Mouse (Mus musculus): ENCODE measurements at regions not wholly inside any gene's neighbourhood (a gene's known extent, or its start where the extent isn't known, plus 50 kb on each side); places are given as distances from the start of the nearest gene placed in this dataset.

GRCm38 (mm10) chr7:129772540-129773331 is 181.1 kb downstream of the Wdr11 start:
- DNase-seq: no peak

- DNase-seq: peak; percentile 75
Observed at GRCm38 (mm10) chr7:129774261-129774861, 182.7 kb downstream of the Wdr11 start.

- DNase-seq: no peak
Observed at GRCm38 (mm10) chr7:129775189-129775588, 183.5 kb downstream of the Wdr11 start.

- no peak for DNase-seq
Observed at GRCm38 (mm10) chr7:129778842-129779421, 187.3 kb downstream of the Wdr11 start.

GRCm38 (mm10) chr7:129779939-129780338 is 188.3 kb downstream of the Wdr11 start:
- DNase-seq: no peak

GRCm38 (mm10) chr7:129781756-129782155 is 190.1 kb downstream of the Wdr11 start:
- no peak for DNase-seq

GRCm38 (mm10) chr7:129784966-129785365 is 193.3 kb downstream of the Wdr11 start:
- peak; percentile 75 for DNase-seq

GRCm38 (mm10) chr7:129787011-129787410 is 195.3 kb downstream of the Wdr11 start:
- no peak for DNase-seq

GRCm38 (mm10) chr7:129787736-129788135 is 196.1 kb downstream of the Wdr11 start:
- no peak for DNase-seq

- no peak for DNase-seq
Observed at GRCm38 (mm10) chr7:129789461-129789860, 197.8 kb downstream of the Wdr11 start.

GRCm38 (mm10) chr7:129790590-129791449 is 199.2 kb downstream of the Wdr11 start:
- no peak for DNase-seq

GRCm38 (mm10) chr7:129791450-129791820 is 199.8 kb downstream of the Wdr11 start:
- no peak for DNase-seq

- no peak for DNase-seq
Observed at GRCm38 (mm10) chr7:129793733-129794132, 202.1 kb downstream of the Wdr11 start.

GRCm38 (mm10) chr7:129794276-129794675 is 202.6 kb downstream of the Wdr11 start:
- no peak for DNase-seq

- no peak for DNase-seq
Observed at GRCm38 (mm10) chr7:129798525-129798924, 206.9 kb downstream of the Wdr11 start.

- DNase-seq: peak; percentile 65
Observed at GRCm38 (mm10) chr7:129800461-129800867, 208.8 kb downstream of the Wdr11 start.

GRCm38 (mm10) chr7:129801431-129801847 is 209.8 kb downstream of the Wdr11 start:
- no peak for DNase-seq

- DNase-seq: no peak
Observed at GRCm38 (mm10) chr7:129802168-129802567, 210.5 kb downstream of the Wdr11 start.

GRCm38 (mm10) chr7:129805340-129805739 is 213.7 kb downstream of the Wdr11 start:
- no peak for DNase-seq

- DNase-seq: no peak
Observed at GRCm38 (mm10) chr7:129810141-129810540, 218.5 kb downstream of the Wdr11 start.

GRCm38 (mm10) chr7:129810565-129810964 is 218.9 kb downstream of the Wdr11 start:
- no peak for DNase-seq

- peak; percentile 32 for DNase-seq
Observed at GRCm38 (mm10) chr7:129814149-129814860, 222.6 kb downstream of the Wdr11 start.
